Mouse (Mus musculus) urinary bladder, postnatal 36 days (tissue): ENCODE results near the gene Zfp963.
A peak's percentile ranks its signal among the peaks of the same experiment; 100 is the strongest.

ENCODE experiments used
- DNase-seq, 2 experiments: peaks; one replicate each; pipeline ENCODE4 v3.0.0; 2022; ENCODE audit warnings: low spot score in 2 of 2, mixed read lengths in 1 of 2

Zfp963 gene

DNA sequence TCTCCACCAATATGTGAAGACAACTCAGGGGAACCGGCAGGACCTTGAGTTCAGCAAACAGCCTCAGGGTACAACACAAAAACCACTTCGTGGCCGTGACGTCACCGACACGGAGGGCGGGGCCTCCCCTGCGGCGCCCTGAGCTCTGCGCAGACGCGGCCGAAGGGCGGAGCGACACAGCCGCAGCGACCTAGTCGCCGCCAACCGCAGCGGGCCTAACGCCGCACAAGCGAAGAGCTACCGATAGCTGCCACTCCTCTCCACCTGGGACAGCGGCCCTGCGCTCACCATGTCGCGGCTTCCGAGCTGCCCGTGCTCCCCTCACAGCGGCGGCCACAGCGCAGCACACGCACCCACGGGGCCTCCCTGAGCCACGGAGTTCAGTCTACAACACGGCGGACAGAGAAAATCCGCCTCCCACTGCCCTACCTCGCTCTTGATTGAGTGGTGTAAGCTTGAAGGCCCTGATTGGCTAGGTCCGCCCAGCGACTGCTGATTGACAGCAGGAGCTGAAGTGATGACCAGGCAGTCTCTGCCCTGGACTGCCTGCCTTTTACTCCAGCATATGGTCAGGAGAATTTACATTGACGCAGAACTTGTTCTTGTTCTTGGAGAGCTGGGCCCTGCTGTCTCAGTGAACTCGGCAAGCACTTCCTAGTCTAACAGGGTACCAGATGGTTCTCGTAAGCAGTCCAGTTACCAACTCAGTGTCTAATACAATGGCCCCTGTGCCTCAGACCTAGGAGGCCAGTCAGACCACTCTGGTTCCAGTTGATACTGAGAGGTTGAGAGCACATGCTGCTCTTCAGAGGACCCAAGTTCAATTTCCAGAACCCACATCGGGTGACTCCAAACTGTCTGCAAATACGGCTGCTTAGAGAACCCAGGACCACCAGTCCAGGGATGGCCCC lies at the start of gene Zfp963:
Gene Zfp963, minus strand, starts transcription at position 427 of the 911 bp plus-strand sequence.
- peak; percentile 92 to 94 for DNase-seq

DNA sequence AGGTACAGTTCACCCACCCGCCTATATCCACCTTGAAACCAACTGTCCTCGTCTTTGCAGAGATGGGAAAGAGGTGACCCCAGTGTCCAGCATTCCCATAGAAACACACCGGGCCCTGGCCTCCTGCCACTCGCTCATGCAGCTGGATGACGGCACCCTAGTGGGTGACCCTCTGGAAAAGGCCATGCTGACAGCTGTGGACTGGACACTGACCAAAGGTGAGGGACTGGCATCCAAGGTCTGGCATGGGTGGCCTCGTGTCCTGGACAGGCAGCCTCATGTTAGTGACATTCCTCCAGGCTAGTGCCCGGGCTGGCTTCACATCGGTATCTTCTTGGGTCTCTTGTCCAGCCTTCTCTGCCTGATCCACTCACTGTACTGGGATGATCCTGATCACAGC lies 49.5 kb upstream of the Zfp963 start:
- DNase-seq, result no peak

DNA sequence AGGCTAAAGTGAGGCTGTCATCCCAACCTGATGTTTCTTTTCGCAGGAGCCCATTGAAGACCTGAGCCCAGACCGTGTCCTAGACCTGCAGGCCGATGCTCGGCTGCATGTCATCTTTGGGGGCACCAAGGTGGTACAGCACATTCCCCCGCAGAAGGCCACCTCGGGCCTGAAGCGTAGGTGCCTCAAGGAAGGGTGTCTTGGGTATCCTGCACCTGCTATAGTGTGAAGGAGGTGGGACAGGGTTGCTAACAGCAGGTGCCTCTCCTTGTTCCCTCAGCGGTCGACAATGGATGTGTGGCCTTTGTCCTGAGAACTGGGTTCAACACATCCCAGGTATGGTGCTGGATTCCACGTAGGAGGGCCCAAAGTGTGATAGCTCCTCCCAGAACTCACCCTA lies 47.9 kb upstream of the Zfp963 start:
- no peak for DNase-seq

DNA sequence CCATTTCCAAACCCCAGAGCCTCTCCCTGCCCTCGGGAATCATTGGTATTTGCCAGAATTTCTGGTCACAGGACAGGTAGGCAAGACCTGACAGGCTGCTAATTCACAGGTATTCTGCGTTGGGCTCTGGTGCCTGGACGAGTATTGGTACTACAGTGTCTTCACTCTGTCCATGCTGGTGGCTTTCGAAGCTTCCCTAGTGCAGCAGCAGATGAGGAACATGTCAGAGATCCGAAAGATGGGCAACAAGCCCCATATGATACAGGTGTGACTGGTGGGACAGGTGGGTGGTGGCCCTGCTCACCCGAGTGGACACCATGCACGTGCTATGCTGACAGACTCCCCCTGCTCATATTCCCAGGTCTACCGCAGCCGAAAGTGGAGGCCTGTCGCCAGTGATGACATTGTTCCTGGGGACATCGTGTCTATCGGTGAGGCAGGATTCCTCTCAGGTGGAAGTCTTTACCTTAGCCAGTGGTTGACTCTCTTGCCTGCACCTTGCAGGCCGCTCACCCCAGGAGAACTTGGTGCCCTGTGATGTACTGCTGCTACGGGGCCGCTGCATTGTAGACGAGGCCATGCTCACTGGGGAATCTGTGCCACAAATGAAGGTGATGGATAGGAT lies 47.1 kb upstream of the Zfp963 start:
- DNase-seq, result no peak

DNA sequence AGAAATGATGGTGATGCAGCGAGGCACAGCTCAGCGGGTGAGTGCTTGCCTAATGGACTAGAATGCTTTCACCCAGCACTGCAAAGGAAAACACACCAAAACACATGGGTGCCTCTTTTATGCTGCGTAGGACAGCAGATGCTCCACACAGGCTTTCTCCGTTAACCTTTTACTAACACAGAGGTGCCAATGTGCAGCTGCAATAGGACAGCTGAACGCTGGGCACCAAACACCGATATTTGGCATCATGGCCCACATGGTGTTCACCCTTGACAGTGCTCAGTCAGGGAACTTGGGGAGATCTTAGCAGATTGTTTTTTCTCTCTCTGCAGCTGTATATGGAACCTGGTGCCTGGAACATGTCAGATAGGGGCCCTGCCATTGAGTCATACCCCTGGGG lies 45.1 kb upstream of the Zfp963 start:
- no peak for DNase-seq

DNA sequence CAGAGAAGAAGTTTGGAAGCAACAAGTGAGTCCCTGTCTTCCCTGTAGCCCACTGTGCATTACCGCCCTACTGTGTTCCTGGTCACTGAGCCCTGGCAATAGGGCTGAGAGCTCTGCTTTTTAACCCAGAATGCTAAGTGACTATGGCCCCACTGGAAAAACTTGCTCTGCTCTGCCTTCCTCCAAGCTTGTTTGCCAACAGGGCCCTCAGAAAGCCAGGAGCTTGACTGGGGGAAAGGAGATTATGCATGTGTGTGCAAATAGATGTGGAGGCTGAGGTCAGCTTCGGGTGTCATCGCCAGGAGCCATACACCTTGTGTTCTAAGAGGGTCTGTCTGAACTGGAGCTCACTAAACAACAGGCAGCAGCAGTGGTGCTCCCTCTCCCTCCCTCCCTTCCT lies 44.3 kb upstream of the Zfp963 start:
- DNase-seq, result peak in 1 of 2 experiments; percentile 27

DNA sequence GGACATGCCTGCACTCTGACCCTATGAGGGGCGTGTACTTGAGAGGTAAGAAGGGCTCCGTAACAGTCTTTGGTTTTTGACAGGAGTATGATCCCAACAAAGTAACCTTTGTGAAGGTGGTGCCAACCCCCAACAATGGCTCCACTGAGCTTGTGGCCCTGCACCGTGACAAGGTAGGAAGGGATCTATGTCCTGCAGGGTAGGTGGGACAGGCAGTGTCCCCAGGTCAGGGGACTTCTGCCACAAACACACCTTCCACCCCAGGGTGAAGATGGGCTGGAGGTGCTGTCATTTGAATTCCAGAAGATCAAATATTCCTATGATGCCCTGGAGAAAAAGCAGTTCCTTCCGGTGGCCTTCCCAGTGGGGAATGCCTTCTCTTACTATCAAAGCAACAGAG lies 43.9 kb upstream of the Zfp963 start:
- no peak for DNase-seq

DNA sequence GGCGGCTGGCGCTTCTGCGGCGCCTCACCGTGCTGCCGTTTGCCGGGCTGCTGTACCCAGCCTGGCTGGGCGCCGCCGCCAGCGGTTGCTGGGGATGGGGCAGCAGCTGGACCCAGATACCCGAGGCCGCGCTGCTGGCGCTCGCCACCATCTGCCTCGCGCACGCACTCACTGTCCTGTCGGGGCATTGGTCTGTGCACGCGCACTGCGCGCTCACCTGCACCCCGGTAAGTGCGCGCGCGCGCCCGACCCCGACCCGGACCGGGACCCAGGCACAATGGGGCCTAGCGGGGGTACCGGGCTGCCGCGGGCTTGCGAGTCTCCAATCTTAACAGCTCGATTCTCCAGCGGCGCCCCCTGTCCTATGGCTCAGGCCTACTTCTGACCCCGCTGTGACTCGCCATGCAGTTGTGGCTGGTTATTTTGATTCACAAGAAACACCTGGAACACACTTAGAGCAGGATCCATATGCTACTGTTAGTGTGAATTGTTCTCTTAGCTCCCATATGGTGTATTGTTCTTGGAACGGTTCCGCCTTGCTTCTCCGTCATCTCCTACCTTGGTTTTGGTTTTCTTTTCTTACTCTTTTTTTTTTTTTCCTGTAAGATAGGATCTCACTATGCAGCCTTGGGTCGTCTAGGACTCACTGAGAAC lies 41.8 kb upstream of the Zfp963 start:
- no peak for DNase-seq

DNA sequence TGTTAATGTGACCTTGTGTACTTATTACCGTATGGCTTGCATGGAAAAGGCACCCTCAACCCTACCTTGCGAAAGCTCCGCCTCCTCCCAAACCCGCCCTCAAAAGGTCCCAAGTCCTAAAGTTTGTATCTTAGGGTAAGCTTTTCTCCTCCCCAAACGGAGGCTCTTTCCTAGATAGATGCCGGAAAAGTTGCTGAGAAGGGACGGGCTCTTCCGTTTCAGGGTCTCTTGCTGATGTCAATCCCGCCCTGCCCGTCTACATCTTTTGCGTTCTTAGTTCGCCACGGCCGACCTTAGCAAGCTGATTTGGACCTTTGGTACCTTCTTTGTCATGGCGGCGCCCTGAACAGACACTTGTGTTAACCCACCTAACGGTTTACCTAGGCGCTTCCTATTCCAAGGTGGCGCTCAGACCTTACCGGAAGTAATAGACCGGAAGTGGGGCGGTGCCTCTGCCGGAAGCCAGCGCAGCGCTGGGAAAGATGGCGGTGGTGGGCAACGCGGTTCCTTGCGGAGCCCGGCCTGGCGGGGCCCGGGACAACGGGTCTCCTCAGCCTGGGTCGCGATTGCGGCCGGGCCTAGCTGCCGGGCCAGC lies 41.1 kb upstream of the Zfp963 start, which contains the start of the genes Atp13a1 and Zfp866:
Gene Atp13a1, plus strand, starts transcription at position 391 of the 595 bp plus-strand sequence.
Gene Zfp866, minus strand, starts transcription at position 406 of the 595 bp plus-strand sequence.
- peak; percentile 86 to 89 for DNase-seq

DNA sequence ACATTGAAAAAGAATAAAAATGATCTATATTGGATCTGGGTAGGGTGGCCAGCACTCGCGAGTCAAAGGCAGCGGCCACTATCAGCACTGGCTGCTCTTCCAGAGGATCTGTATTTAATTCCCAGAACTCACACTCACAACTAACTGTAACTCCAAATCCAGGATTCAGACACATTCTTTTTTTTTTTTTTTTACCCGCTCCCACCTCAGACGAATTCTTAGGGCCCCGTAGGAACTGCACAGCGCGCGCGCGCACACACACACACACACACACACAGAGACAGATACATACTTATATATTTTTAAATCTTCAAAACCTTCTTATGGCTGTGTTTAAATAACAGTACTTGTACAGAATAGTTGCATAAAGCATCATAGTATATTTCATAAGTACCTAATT lies 40.6 kb upstream of the Zfp963 start:
- DNase-seq, result no peak

DNA sequence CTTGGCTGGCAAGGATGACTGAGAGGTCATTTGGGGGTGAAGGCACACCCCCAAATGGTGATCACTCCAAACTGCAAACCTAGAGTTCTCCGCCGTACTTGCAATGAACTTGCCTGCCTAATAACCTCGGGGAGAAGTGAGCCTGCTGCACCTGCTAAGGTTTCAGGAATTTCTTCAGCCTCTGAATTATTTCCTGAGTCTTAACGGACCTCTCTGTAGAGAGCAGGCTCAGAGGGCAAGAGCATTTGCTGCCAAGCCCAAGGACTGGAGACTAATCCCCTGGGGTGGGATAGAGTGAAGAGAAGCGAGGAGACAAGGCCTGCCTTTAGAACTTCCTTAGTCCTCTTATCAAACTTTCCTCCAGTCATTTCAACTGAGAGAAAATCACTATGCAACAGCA lies 40.0 kb upstream of the Zfp963 start:
- DNase-seq, result no peak

DNA sequence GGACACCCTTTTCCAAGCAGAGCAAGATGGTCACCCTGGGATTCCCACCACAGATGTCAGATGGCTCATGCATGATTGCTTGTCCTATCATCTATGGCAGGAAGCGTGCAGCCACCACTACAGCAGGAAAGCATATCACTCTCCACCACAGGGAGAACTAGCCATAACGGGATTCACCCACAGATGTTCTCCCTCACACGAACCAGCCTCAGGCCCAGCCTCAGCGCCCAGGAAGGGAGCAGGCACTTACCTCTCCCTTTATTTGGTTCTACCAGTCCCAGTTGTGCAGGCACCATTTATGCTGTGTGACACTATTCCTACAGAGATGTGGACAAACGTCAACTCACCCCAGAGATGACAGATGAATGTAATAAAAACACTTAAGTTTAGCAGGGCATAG lies 39.3 kb upstream of the Zfp963 start:
- DNase-seq, result no peak

DNA sequence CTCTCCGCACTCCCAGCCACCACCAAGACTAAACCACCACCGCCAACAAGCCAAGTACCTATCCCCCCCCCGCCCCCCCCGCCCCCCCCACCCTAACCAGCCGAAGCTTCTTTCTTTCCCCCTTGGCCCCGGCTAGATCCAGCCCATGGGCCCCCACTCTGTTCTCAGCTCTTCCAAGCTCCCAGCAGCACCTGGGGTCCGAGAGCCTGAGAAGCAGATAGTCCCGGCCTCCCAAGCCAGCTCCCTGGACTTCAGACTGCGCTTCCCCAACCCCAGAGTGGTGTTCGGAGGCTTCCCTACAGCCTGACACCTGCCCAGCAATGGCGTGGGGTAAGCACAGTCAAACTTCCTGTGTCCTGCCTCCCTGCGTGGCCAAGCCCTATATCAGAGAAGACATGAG lies 27.3 kb upstream of the Zfp963 start:
- no peak for DNase-seq

DNA sequence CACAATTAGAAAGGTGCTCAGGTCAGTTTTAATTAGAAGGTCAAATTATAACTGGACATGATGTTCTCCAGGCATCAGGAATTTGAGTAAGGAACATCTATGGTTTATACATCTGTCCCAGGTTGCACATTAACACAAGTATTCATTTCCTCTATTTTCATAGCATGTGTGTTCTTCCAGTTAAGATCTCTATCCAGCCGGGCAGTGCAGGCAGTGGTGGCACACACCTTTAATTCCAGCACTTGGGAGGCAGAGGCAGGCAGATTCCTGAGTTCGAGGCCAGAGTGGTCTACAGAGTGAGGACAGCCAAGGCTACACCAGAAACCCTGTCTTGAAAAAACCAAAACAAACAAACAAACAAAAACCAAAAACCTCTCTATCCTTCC lies 25.4 kb upstream of the Zfp963 start:
- no peak for DNase-seq

DNA sequence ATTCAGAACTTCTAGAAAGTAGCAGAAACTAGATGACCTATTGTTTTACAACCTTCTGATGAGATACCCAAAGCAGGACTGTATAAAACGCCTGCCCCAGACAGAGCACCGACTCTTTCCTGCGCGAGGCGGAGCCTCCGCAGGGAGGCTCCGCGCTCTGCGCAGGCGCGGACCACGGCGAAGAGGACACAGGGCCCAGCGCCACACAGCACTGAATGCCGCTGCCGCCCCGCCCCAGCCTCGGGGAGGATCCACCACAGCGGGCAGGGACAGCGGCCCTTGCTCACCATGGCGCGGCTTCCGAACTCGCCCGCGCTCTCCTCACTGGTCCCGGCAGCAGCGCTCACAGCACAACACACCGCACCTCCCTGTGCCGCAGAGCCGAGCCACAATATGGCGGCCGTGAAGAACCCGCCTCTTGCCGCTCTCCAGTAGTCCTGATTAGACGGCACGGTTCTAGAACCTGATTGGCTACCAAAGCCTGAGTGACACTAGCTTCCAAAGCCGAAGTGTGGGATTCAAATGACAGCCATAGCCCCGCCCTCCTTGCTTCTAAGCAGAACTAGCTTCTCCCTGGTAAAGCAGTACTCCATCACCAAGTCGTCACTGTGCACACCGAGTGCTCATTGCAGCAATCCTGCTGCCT lies 24.9 kb upstream of the Zfp963 start, which contains the start of gene Gm20422:
Gene Gm20422, minus strand, starts transcription at position 384 of the 646 bp plus-strand sequence.
- DNase-seq, result peak; percentile 81 to 85

DNA sequence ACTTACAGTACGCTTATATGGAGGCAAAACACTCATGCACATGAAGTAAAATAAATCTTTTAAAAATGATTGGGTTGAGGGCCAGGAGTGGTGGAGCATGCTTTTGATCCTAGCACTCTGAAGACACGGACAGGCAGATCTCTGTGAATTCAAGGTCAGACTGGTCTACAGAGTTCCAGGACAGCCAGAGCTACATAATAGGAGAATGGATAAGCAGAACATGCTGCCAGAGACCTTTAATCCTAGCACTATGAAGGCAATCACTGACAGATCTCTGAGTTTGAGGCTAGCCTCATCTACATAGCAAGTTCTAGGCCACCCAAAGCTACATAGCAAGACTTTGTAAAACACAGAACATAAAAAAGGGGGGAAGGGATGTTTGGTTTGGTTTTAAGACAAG lies 22.3 kb upstream of the Zfp963 start:
- no peak for DNase-seq

DNA sequence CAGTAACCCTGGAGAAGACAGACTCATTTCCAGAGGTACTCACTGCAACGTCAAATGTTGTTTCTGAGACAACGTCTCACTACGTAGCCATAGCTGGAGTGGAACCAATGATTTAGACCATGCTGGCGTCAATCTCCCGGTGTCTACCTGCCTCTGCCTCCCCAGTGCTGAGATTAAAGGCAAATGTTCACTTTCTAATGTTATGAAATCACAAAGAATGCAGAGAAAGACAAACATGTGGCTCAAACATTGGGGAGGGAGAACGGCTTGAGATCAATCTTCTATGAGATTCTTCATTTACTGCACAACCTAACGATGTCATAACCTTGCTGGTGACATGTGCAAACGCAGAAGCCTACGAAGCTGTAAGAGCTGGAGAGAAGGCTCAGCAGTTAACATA lies 21.5 kb upstream of the Zfp963 start:
- no peak for DNase-seq

DNA sequence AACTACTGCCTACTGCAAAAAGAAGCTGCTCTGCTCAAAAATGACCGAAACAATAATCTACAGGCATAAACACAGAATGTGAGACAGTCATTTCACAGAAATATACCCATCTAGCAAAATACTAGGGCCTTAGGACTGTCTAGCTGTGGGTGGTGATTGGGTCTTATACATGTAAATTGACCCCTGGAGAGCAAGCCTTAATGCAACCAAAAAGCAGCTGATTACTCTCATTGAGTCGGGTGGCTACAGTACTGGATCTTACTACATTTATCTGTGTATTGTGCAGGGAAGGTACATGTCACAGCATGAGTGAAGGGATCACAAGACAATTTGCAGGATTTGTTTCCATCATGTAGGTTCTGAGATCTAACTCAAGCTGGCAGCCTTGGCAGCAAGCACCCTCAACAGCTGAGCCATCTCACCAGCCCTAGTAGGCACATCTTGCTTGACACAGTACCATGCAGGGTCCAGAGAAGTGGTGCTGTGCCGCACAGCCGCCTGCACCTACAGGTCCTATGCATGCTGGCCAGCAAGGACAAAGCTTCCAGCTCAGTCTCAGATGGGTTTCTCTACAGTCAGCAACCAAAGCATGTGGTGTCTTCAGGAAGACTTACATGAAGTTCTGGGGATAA lies 12.2 kb upstream of the Zfp963 start:
- DNase-seq, result no peak

DNA sequence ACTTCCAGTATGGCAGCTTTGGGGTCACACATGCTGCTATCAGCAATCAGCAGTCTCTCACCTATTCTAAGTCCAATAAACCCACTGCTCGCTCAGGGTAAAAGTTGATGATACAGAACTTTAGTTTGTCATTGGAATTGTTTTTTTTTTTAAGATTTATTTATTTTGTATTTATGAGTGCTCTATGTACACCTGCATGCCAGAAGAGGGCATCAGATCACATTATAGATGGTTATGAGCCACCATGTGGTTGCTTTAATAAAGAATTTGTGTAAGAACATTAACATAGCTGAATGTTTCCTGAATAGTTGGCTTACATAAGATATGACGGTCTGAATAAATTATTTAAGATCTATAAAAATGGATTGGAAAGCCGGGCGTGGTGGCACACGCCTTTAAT lies 8.5 kb upstream of the Zfp963 start:
- no peak for DNase-seq

DNA sequence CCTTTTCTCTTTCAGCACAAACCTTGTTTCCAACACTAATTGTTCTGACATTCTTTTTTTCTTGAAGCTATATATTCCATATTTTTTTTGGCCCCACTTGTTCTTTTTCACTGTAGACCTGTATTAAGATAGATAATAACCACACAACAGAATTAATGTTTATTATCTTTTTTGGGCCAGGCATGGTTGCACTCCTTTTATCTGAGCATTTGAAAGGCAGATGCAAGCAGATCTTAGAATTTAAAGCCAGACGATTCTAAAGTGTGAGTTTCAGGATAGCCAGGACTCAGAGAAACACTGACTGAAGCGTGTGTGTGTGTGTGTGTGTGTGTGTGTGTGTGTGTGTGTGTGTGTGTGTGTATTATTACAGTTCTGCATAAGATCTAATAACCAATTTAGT lies 2.7 kb upstream of the Zfp963 start:
- no peak for DNase-seq

DNA sequence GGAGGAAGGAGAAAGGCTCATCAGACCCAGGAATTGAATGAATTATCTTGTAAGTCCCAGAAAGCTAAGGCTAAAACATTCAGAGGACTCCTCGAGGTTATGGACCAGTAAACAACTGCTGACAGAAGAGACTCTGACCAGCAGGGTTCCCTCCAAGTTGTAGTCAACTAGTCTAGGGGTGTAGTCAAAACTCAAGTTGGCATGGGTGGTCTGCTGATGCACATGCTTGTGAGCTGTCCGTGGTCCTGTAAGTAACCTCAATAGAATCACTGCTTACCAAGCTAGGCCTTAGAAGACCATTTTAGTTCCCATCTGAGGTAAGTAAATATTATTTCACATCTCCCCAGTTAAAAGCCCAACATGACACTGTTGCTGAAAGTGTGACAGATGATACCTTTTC lies 8.5 kb downstream of the Zfp963 start:
- no peak for DNase-seq
